ENCODE assay signal across 24 mouse cellular contexts in the genomic region with DNA sequence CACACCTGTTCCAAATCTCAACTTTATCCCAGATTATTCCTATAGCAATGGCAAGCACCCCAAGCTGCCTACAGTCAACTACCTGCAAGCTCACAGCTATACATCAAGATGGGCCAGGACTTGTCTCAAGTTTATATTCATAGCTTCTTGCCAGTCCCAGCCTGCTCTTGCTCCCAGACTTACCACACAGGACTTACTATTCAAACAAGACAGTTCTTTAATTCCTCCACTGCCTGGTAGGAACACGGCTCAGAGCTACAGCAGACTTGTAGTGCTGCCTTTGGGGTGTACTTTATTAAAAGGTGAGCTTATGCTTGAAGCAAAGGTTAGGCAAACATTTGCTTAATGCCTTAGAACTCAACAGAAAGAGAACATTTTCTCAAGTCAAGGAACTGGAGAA. TPM values are rescaled to one million over a fixed set of nuclear protein-coding genes. Genes with fewer than 3 reads are reported as not detected.
DNase-seq lines count a peak whose midpoint lies in the region; ATAC-seq lines count a peak whose summit lies in the region.
"Had no signal": no experiment of that assay in that cellular context is flagged by ENCODE, and none has a peak within 500 bp of the region (broad histone marks: within the 10 kb centered on the region; RNA-seq: fewer than 3 reads in every experiment).

No protein-coding gene starts in this region.

- H3K9me3 ChIP-seq in embryonic facial prominence, embryonic 14.5 days (ENCODE audit: control insufficient read depth, low read length) = 0 out of 2 replicates have a peak, but pooled peaks cover 4% of the 10 kb centered on the region
- no peaks in the 10 kb centered on the region for H3K9me3 ChIP-seq in embryonic facial prominence, embryonic 10.5 days
- no peaks in the 10 kb centered on the region for H3K9me3 ChIP-seq in stomach, embryonic 14.5 days (ENCODE audit: control insufficient read depth, low read depth, low read length)
- no peaks in the 10 kb centered on the region for H3K9me3 ChIP-seq in stomach, embryonic 16.5 days (replicated peaks; ENCODE audit: control insufficient read depth, low read length)
- no peaks in the 10 kb centered on the region for H3K9me3 ChIP-seq in forebrain, embryonic 14.5 days (replicated peaks; ENCODE audit: control insufficient read depth, low read length)
- H3K9me3 ChIP-seq: embryonic facial prominence, embryonic 12.5 days; embryonic facial prominence, embryonic 15.5 days; forebrain, embryonic 10.5 days; forebrain, embryonic 12.5 days; forebrain, embryonic 15.5 days had no signal

- no peak overlapping the region for H3K27ac ChIP-seq in embryonic facial prominence, embryonic 14.5 days (replicated peaks; ENCODE audit: low read depth, low read length)
- no peak overlapping the region for H3K27ac ChIP-seq in embryonic facial prominence, embryonic 10.5 days (replicated peaks)
- no peak overlapping the region for H3K27ac ChIP-seq in stomach, embryonic 14.5 days (ENCODE audit: low read length)
- no peak overlapping the region for H3K27ac ChIP-seq in stomach, embryonic 16.5 days (ENCODE audit: low read length)
- no peak overlapping the region for H3K27ac ChIP-seq in forebrain, embryonic 14.5 days (ENCODE audit: low read depth, low read length)
- H3K27ac ChIP-seq: embryonic facial prominence, embryonic 12.5 days; embryonic facial prominence, embryonic 15.5 days; forebrain, embryonic 10.5 days; forebrain, embryonic 12.5 days; forebrain, embryonic 15.5 days had no signal

- H3K4me2 ChIP-seq in embryonic facial prominence, embryonic 14.5 days (ENCODE audit: low read depth, low read length) = no peak overlapping the region
- no peak overlapping the region for H3K4me2 ChIP-seq in stomach, embryonic 14.5 days (replicated peaks; ENCODE audit: low read depth, low read length)
- no peak overlapping the region for H3K4me2 ChIP-seq in stomach, embryonic 16.5 days (ENCODE audit: low read depth, low read length)
- no peak overlapping the region for H3K4me2 ChIP-seq in forebrain, embryonic 14.5 days (ENCODE audit: low read length)
- H3K4me2 ChIP-seq: embryonic facial prominence, embryonic 12.5 days; embryonic facial prominence, embryonic 15.5 days; forebrain, embryonic 12.5 days; forebrain, embryonic 15.5 days had no signal

- DNase-seq in embryonic facial prominence, embryonic 14.5 days (ENCODE audit: low spot score) = peak; percentile 59
- DNase-seq in embryonic facial prominence, embryonic 10.5 days (ENCODE audit: low spot score) = no peak
- DNase-seq in frontal cortex, adult 2 months (ENCODE audit: extremely low spot score in 1 of 2, low spot score in 1 of 2) = no peak
- no peak for DNase-seq in forebrain, embryonic 14.5 days (ENCODE audit: low spot score)
- DNase-seq: adrenal gland, adult 2 months; adrenal gland, postnatal 10 days; adrenal gland, postnatal 25 days; cerebellum, adult 11 months; cerebellum, adult 18-20 months; cerebellum, adult 8-10 months; cerebellum, adult 9-11 months; cerebellum, postnatal 14 days; cerebellum, postnatal 36 days; embryo, embryonic 11 days; forebrain, postnatal 0 days had no signal

- H3K27me3 ChIP-seq in embryonic facial prominence, embryonic 14.5 days (replicated peaks; ENCODE audit: control insufficient read depth, insufficient read depth, low read length) = no peaks in the 10 kb centered on the region; the same call in 1 of the 2 replicates
- H3K27me3 ChIP-seq in embryonic facial prominence, embryonic 10.5 days (replicated peaks; ENCODE audit: low read depth, poor library complexity, severe bottlenecking) = no peaks in the 10 kb centered on the region
- no peaks in the 10 kb centered on the region for H3K27me3 ChIP-seq in stomach, embryonic 14.5 days (ENCODE audit: control insufficient read depth, insufficient read depth, low read length)
- H3K27me3 ChIP-seq in stomach, embryonic 16.5 days (ENCODE audit: control insufficient read depth, insufficient read depth, low read length) = no peaks in the 10 kb centered on the region
- no peaks in the 10 kb centered on the region for H3K27me3 ChIP-seq in forebrain, embryonic 14.5 days (replicated peaks; ENCODE audit: control insufficient read depth, insufficient read depth, low read length)
- H3K27me3 ChIP-seq: embryonic facial prominence, embryonic 12.5 days; embryonic facial prominence, embryonic 15.5 days; forebrain, embryonic 12.5 days; forebrain, embryonic 15.5 days had no signal

- H3K36me3 ChIP-seq in embryonic facial prominence, embryonic 14.5 days (ENCODE audit: control insufficient read depth, insufficient read depth, low read length) = no peaks in the 10 kb centered on the region
- no peaks in the 10 kb centered on the region for H3K36me3 ChIP-seq in embryonic facial prominence, embryonic 10.5 days (replicated peaks)
- H3K36me3 ChIP-seq in stomach, embryonic 14.5 days (ENCODE audit: control insufficient read depth, insufficient read depth, low read length) = no peaks in the 10 kb centered on the region
- no peaks in the 10 kb centered on the region for H3K36me3 ChIP-seq in stomach, embryonic 16.5 days (ENCODE audit: control insufficient read depth, insufficient read depth, low read length)
- no peaks in the 10 kb centered on the region for H3K36me3 ChIP-seq in forebrain, embryonic 14.5 days (ENCODE audit: control insufficient read depth, insufficient read depth, low read length)
- H3K36me3 ChIP-seq: embryonic facial prominence, embryonic 12.5 days; embryonic facial prominence, embryonic 15.5 days; forebrain, embryonic 10.5 days; forebrain, embryonic 12.5 days; forebrain, embryonic 15.5 days had no signal

- H3K4me1 ChIP-seq in embryonic facial prominence, embryonic 14.5 days (ENCODE audit: control insufficient read depth, insufficient read depth, low read length) = no peaks in the 10 kb centered on the region
- no peaks in the 10 kb centered on the region for H3K4me1 ChIP-seq in embryonic facial prominence, embryonic 10.5 days
- H3K4me1 ChIP-seq in stomach, embryonic 14.5 days (ENCODE audit: control insufficient read depth, insufficient read depth, low read length) = no peaks in the 10 kb centered on the region
- no peaks in the 10 kb centered on the region for H3K4me1 ChIP-seq in stomach, embryonic 16.5 days (ENCODE audit: control insufficient read depth, insufficient read depth, low read length)
- H3K4me1 ChIP-seq in forebrain, embryonic 14.5 days (ENCODE audit: control insufficient read depth, insufficient read depth, low read length) = no peaks in the 10 kb centered on the region
- H3K4me1 ChIP-seq: embryonic facial prominence, embryonic 12.5 days; embryonic facial prominence, embryonic 15.5 days; forebrain, embryonic 10.5 days; forebrain, embryonic 12.5 days had no signal

- no peak overlapping the region for H3K4me3 ChIP-seq in embryonic facial prominence, embryonic 14.5 days (ENCODE audit: low read depth, low read length)
- H3K4me3 ChIP-seq in embryonic facial prominence, embryonic 10.5 days = no peak overlapping the region
- no peak overlapping the region for H3K4me3 ChIP-seq in stomach, embryonic 14.5 days (ENCODE audit: low read depth, low read length)
- H3K4me3 ChIP-seq in stomach, embryonic 16.5 days (replicated peaks; ENCODE audit: low read length) = no peak overlapping the region
- H3K4me3 ChIP-seq in forebrain, embryonic 14.5 days (ENCODE audit: low read depth, low read length) = no peak overlapping the region
- H3K4me3 ChIP-seq: embryonic facial prominence, embryonic 12.5 days; embryonic facial prominence, embryonic 15.5 days; erythroblast, embryonic 14.5 days; forebrain, embryonic 10.5 days; forebrain, embryonic 12.5 days; forebrain, embryonic 15.5 days had no signal

- WGBS in embryonic facial prominence, embryonic 14.5 days = 58% methylated on average over 1 of the region's 1 CpGs
- 74% methylated on average over 1 of the region's 1 CpGs for WGBS in embryonic facial prominence, embryonic 10.5 days
- WGBS in stomach, embryonic 14.5 days = 58% methylated on average over 1 of the region's 1 CpGs
- WGBS in stomach, embryonic 16.5 days = 53% methylated on average over 1 of the region's 1 CpGs
- WGBS in forebrain, embryonic 14.5 days = 91% methylated on average over 1 of the region's 1 CpGs

- ATAC-seq in embryonic facial prominence, embryonic 14.5 days (ENCODE audit: low read depth) = 0 out of 2 replicates have a peak, but pooled peaks have one; percentile 26
- peak; percentile 54 for ATAC-seq in stomach, embryonic 14.5 days (ENCODE audit: insufficient number of reproducible peaks, insufficient read depth, low FRiP score, low read depth)
- ATAC-seq in stomach, embryonic 16.5 days (ENCODE audit: insufficient read depth, low FRiP score) = peak; percentile 62; the same call in 1 of the 2 replicates
- no peak for ATAC-seq in forebrain, embryonic 14.5 days
- ATAC-seq: forebrain, embryonic 15.5 days; forebrain, postnatal 0 days had no signal

- no peak overlapping the region for H3K9ac ChIP-seq in embryonic facial prominence, embryonic 14.5 days (ENCODE audit: low read depth, low read length)
- H3K9ac ChIP-seq in stomach, embryonic 14.5 days (replicated peaks; ENCODE audit: low read depth, low read length) = no peak overlapping the region
- no peak overlapping the region for H3K9ac ChIP-seq in stomach, embryonic 16.5 days (ENCODE audit: low read length)
- H3K9ac ChIP-seq in forebrain, embryonic 14.5 days (ENCODE audit: low read length) = no peak overlapping the region
- H3K9ac ChIP-seq: embryonic facial prominence, embryonic 12.5 days; embryonic facial prominence, embryonic 15.5 days; forebrain, embryonic 12.5 days; forebrain, embryonic 15.5 days; forebrain, postnatal 0 days had no signal

RNA-seq across cellular contexts. Expression of a gene that starts 18.9 kb away (rescaled TPM):
- 55.4 and 62.6 TPM in 2 replicates for polyA plus RNA-seq in embryonic facial prominence, embryonic 14.5 days (2014; fragmentation: Nextera tagmentation; extraction: Ambion mirVana)
- 0.64 and 3.8 TPM in 2 replicates for polyA plus RNA-seq in embryonic facial prominence, embryonic 10.5 days (2016; fragmentation: Nextera tagmentation; extraction: Ambion mirVana)
- polyA plus RNA-seq in stomach, embryonic 14.5 days (2014; fragmentation: Nextera tagmentation; extraction: Ambion mirVana) = 1.5 and 1.7 TPM in 2 replicates
- polyA plus RNA-seq in stomach, embryonic 16.5 days (2015; fragmentation: Nextera tagmentation; extraction: Ambion mirVana) = 0.65 and 0.94 TPM in 2 replicates
- polyA plus RNA-seq in frontal cortex, adult 2 months (2012; rRNA removed) = not detected in 2 replicates
- 1.0 and 1.1 TPM in 2 replicates for polyA plus RNA-seq in forebrain, embryonic 14.5 days (2014; fragmentation: Nextera tagmentation; extraction: Ambion mirVana)
- polyA plus RNA-seq: adrenal gland, adult 2 months; C2C12; erythroblast, embryonic 14.5 days; forebrain, postnatal 0 days had no signal

RNA-seq across cellular contexts. Expression of a gene that starts 34.3 kb away (rescaled TPM):
- polyA plus RNA-seq in embryonic facial prominence, embryonic 14.5 days (2014; fragmentation: Nextera tagmentation; extraction: Ambion mirVana) = 74.8 and 77.7 TPM in 2 replicates
- polyA plus RNA-seq in embryonic facial prominence, embryonic 10.5 days (2016; fragmentation: Nextera tagmentation; extraction: Ambion mirVana) = 95.8 and 105 TPM in 2 replicates
- polyA plus RNA-seq in stomach, embryonic 14.5 days (2014; fragmentation: Nextera tagmentation; extraction: Ambion mirVana) = 85.1 TPM in 2 replicates
- polyA plus RNA-seq in stomach, embryonic 16.5 days (2015; fragmentation: Nextera tagmentation; extraction: Ambion mirVana) = 49.4 and 63.0 TPM in 2 replicates
- 25.5 and 27.6 TPM in 2 replicates for polyA plus RNA-seq in frontal cortex, adult 2 months (2012; rRNA removed)
- polyA plus RNA-seq in forebrain, embryonic 14.5 days (2014; fragmentation: Nextera tagmentation; extraction: Ambion mirVana) = 84.3 and 89.3 TPM in 2 replicates

Comparison
In these comparisons a context has a peak if more than half of its experiments do, and no peak if none do; other contexts are left out.
1. RNA of a gene that starts 18.9 kb away (polyA plus RNA-seq): 55.4 to 62.6 TPM in embryonic facial prominence, embryonic 14.5 days; 0.64 to 3.8 TPM in embryonic facial prominence, embryonic 10.5 days, 1.5 to 1.7 TPM in stomach, embryonic 14.5 days, 1.0 to 1.1 TPM in forebrain, embryonic 14.5 days, 0.65 to 0.94 TPM in stomach, embryonic 16.5 days and not detected in frontal cortex, adult 2 months; every median in the first group is over 10 times any median in the second.